Mouse (Mus musculus) liver, embryonic 14.5 days (tissue): ENCODE results near the gene March8. TPM values are rescaled to one million over a fixed set of nuclear protein-coding genes. Genes with fewer than 3 reads are reported as not detected.

Experiments used
- ATAC-seq: fragments of 200-750 bp; cut with Nextera tagmentation; 2 replicates; pipeline ENCODE4 v1.8.0; 2017; ENCODE audit warnings: moderate number of reproducible peaks, mild to moderate bottlenecking, moderate library complexity; ENCODE audit not compliant: insufficient read depth
- DNase-seq, 3 experiments: peaks; one replicate each; pipeline ENCODE4 v3.0.0-alpha.2; 2012 to 2013; ENCODE audit warnings: low read depth in 3 of 3, low spot score in 3 of 3
- H3K27ac ChIP-seq: fragments of 300-500 bp; sonication (generic); 2 replicates; pipeline ENCODE4 v1.5.1; 2014; ENCODE audit warnings: moderate library complexity, mild to moderate bottlenecking, control low read depth, inconsistent platforms
- H3K27me3 ChIP-seq: fragments of 300-500 bp; sonication (generic); 2 replicates; pipeline ENCODE4 v1.6.1; 2014; ENCODE audit warnings: mild to moderate bottlenecking, low read length, moderate library complexity; ENCODE audit not compliant: control insufficient read depth, insufficient read depth
- H3K36me3 ChIP-seq: fragments of 300-500 bp; sonication (generic); replicated peaks from 2 replicates; pipeline ENCODE4 v1.6.1; 2014; ENCODE audit warnings: low read depth; ENCODE audit not compliant: control insufficient read depth, insufficient read depth
- H3K4me1 ChIP-seq, 2 experiments: fragments of 200-500 bp in 1 of 2; fragments of 300-500 bp in 1 of 2; sonication (generic) in 1 of 2; replicated peaks; 2 replicates each; pipeline ENCODE4 v1.6.1; 2012 to 2014; ENCODE audit warnings: antibody characterized with exemption in 1 of 2, inconsistent platforms in 1 of 2, low read length in 1 of 2; ENCODE audit not compliant: control insufficient read depth in 2 of 2, insufficient read depth in 2 of 2
- H3K4me2 ChIP-seq: fragments of 300-500 bp; sonication (generic); 2 replicates; pipeline ENCODE4 v1.6.1; 2014; ENCODE audit warnings: low read depth, mild to moderate bottlenecking, control low read depth, moderate library complexity
- H3K4me3 ChIP-seq, 2 experiments: fragments of 200-500 bp in 1 of 2; fragments of 300-500 bp in 1 of 2; sonication (generic) in 1 of 2; 2 replicates each; pipeline ENCODE4 v1.5.1; 2012 to 2014; ENCODE audit warnings: low read depth in 2 of 2, low read length in 2 of 2, mild to moderate bottlenecking in 2 of 2, control low read depth in 1 of 2, inconsistent platforms in 1 of 2, moderate library complexity in 1 of 2; ENCODE audit not compliant: insufficient read depth in 1 of 2
- H3K9ac ChIP-seq: fragments of 300-500 bp; sonication (generic); replicated peaks from 2 replicates; pipeline ENCODE4 v1.6.1; 2014; ENCODE audit warnings: mild to moderate bottlenecking, control low read depth, moderate library complexity
- H3K9me3 ChIP-seq: fragments of 300-500 bp; sonication (generic); 2 replicates; pipeline ENCODE4 v1.6.1; 2016; ENCODE audit warnings: low read length, mixed read lengths; ENCODE audit not compliant: control insufficient read depth
- CTCF ChIP-seq: IDR thresholded peaks from 2 replicates; pipeline ENCODE4 v1.5.1; 2016; ENCODE audit warnings: antibody characterized with exemption, low read depth, control low read depth
- EP300 ChIP-seq: IDR thresholded peaks from 2 replicates; pipeline ENCODE4 v1.6.1; 2016; ENCODE audit warnings: antibody characterized with exemption, low read depth
- WGBS: fragments of 180-500 bp; shearing (Covaris S2); extraction: QIAGEN DNeasy Blood & Tissue Kit; methylation state at CpG from one replicate; pipeline ENCODE4 v1.1.7; 2014; ENCODE audit not compliant: insufficient replicate concordance; 5-methylcytosine and 5-hydroxymethylcytosine counted together
- polyA plus RNA-seq, 2 experiments: library from polyadenylated mRNA; depleted of rRNA in 1 of 2; stranded (reverse) in 1 of 2; unstranded in 1 of 2; fragments of >200 nt; fragmentation: Nextera tagmentation in 1 of 2; extraction: Ambion mirVana in 1 of 2; gene quantifications; 2 replicates each; pipeline versions ENCODE4 v1.2.1 to v1.2.3; 2012 to 2014

The March8 gene
- polyA plus RNA-seq, 2 experiments = 80.1 to 82.4 TPM

DNA sequence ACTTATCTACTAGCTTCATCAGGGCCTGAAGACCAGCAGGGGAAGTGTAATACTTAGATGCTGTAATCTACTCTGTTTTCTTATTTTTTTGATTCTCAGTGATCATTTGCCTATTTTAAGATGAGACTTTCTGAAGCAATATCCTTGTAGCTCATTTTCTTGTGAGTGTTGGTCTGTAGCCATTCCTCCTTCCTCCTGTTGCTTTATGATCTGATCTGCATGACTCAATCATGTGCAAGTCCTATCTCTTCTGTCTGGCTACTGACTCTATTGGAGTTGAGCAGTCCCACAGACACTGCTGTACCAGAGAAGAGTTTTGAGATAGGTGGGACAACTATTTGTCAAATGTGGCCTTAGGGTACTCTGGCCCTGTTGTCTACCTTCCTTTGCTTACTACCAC is 36.8 kb downstream of the March8 start:
- no peak overlapping the region for H3K4me2 ChIP-seq
- H3K27ac ChIP-seq = no peak overlapping the region
- H3K9ac ChIP-seq = no peak overlapping the region
- no peak overlapping the region for H3K4me3 ChIP-seq
- H3K36me3 ChIP-seq = peaks cover 33% of the 10 kb centered on the region
- H3K9me3 ChIP-seq = no peaks in the 10 kb centered on the region
- H3K4me1 ChIP-seq = peaks cover 30 to 31% of the 10 kb centered on the region in 2 experiments
- ATAC-seq (no peak), DNase-seq (no peak)
- no peak for TF ChIP-seq CTCF
- TF ChIP-seq EP300 = no peak
- no peaks in the 10 kb centered on the region for H3K27me3 ChIP-seq

DNA sequence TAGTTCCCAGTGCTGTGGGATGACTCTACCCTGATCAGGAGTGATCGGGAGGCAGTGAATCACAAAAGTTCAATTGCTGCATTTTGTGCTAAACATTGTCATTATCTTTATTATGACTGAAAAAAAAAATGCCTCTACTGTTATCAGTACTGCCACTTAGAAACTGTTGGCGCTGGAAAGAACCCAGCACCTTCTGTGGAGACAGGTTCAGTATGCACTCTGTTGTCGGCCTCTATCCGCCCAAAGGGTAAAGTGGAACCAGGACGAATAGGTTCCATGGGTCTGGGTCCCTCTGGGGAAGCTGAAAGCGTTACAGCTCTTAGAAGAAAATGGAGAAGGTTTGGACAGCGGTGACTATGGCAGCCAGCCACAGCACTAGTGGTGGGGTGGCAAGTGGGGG is 41.1 kb downstream of the March8 start:
- H3K9ac ChIP-seq = no peak overlapping the region
- no peak overlapping the region for H3K27ac ChIP-seq
- DNase-seq (no peak), ATAC-seq (no peak)
- 72% methylated on average over 7 of the region's 7 CpGs for WGBS
- TF ChIP-seq CTCF (no peak), EP300 (no peak)
- H3K4me2 ChIP-seq = no peak overlapping the region
- H3K4me1 ChIP-seq = peaks cover 5 to 12% of the 10 kb centered on the region in 2 experiments; a peak in 3 of 4 replicates
- no peaks in the 10 kb centered on the region for H3K9me3 ChIP-seq
- no peak overlapping the region for H3K4me3 ChIP-seq
- peaks cover 51% of the 10 kb centered on the region for H3K36me3 ChIP-seq
- no peaks in the 10 kb centered on the region for H3K27me3 ChIP-seq

GRCm38 (mm10) chr6:116380157-116380556 is 42.3 kb downstream of the March8 start:
- DNase-seq = no peak
- WGBS = 47% methylated on average over 3 of the region's 3 CpGs
- H3K4me2 ChIP-seq = no peak overlapping the region
- no peak overlapping the region for H3K4me3 ChIP-seq
- no peak overlapping the region for H3K27ac ChIP-seq
- H3K27me3 ChIP-seq = no peaks in the 10 kb centered on the region
- no peak overlapping the region for H3K9ac ChIP-seq
- H3K4me1 ChIP-seq = peaks cover 2 to 6% of the 10 kb centered on the region in 2 experiments; a peak in 2 of 4 replicates
- TF ChIP-seq CTCF (no peak), EP300 (no peak)
- no peak for ATAC-seq
- peaks cover 53% of the 10 kb centered on the region for H3K36me3 ChIP-seq
- H3K9me3 ChIP-seq = no peaks in the 10 kb centered on the region

GRCm38 (mm10) chr6:116381605-116382004 is 43.8 kb downstream of the March8 start:
- no peak overlapping the region for H3K9ac ChIP-seq
- ATAC-seq = no peak
- WGBS = 28% methylated on average over 2 of the region's 2 CpGs

GRCm38 (mm10) chr6:116383582-116383981 is 45.8 kb downstream of the March8 start:
- WGBS = 91% methylated on average over 10 of the region's 10 CpGs
- Histone ChIP-seq H3K4me1 (peaks cover 8 to 9% of the 10 kb centered on the region in 2 experiments; a peak in 3 of 4 replicates), H3K27ac (no peak overlapping the region), H3K9me3 (no peaks in the 10 kb centered on the region), H3K9ac (no peak overlapping the region), H3K4me3 (no peak overlapping the region), H3K27me3 (no peaks in the 10 kb centered on the region), H3K4me2 (no peak overlapping the region), H3K36me3 (peaks cover 37% of the 10 kb centered on the region)
- TF ChIP-seq CTCF (no peak), EP300 (no peak)
- ATAC-seq = no peak
- no peak for DNase-seq

More at GRCm38 (mm10) chr6:116381605-116382004, 43.8 kb downstream of the March8 start:
- Histone ChIP-seq H3K9me3 (no peaks in the 10 kb centered on the region), H3K36me3 (peaks cover 52% of the 10 kb centered on the region), H3K4me2 (no peak overlapping the region), H3K27me3 (no peaks in the 10 kb centered on the region), H3K4me1 (peaks cover 5 to 10% of the 10 kb centered on the region in 2 experiments; a peak in 2 of 4 replicates), H3K4me3 (no peak overlapping the region), H3K27ac (no peak overlapping the region)
- TF ChIP-seq EP300 (no peak), CTCF (no peak)
- DNase-seq = no peak
